Mouse (Mus musculus): ENCODE results near the gene Mybl2.

DNA sequence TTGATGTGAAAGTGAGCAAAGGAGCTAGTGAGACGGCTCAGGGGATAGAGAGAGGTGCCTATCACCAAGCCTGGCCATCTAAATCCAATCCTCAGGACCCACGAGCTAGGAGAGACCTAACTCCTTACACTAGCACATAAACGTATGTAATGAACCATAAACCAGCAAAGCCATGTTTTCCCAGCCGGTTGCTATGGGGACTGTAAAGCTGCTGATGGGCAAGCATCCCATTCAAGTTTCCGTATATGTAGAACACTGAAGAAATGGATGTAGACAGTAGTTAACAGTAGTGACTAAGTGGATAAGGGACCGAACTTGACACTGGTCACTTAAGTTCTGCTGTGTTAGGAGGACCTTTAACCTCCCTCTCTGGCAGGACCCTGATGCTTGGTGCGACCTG, 19.5 kb downstream of the Mybl2 start:
- no peak for TF ChIP-seq GATA1 (IDR thresholded peaks at IDR 0.05; ENCODE audit: borderline replicate concordance, low read length)
- no peak for TF ChIP-seq FLI1 (IDR thresholded peaks at IDR 0.05; ENCODE audit: low read length)
